Comparison of ENCODE assay signal across 9 mouse cellular contexts in genomic region chr9:66646226-66646625, GRCm38 (mm10). TPM values are rescaled to one million over a fixed set of nuclear protein-coding genes. Genes with fewer than 3 reads are reported as not detected.
DNase-seq lines count a peak whose midpoint lies in the region; ATAC-seq and TF ChIP-seq lines count a peak whose summit lies in the region.
"Had no signal": no experiment of that assay in that cellular context is flagged by ENCODE, and none has a peak within 500 bp of the region (broad histone marks: within the 10 kb centered on the region; RNA-seq: fewer than 3 reads in every experiment).

No protein-coding gene starts in this region.

- WGBS in forebrain, embryonic 12.5 days: 18% methylated on average over 7 of the region's 7 CpGs
- 7% methylated on average over 7 of the region's 7 CpGs for whole genome bisulfite sequencing in heart, postnatal 0 days
- WGBS in liver, embryonic 13.5 days (ENCODE audit: insufficient replicate concordance): 15% methylated on average over 7 of the region's 7 CpGs
- 18% methylated on average over 7 of the region's 7 CpGs for WGBS in neural tube, embryonic 15.5 days

- peaks cover 24% of the 10 kb centered on the region for H3K27me3 ChIP-seq in E14TG2a.4 (ENCODE audit: insufficient read depth, low read length)
- H3K27me3 ChIP-seq in forebrain, embryonic 12.5 days: no peaks in the 10 kb centered on the region
- no peaks in the 10 kb centered on the region for H3K27me3 ChIP-seq in heart, postnatal 0 days (ENCODE audit: control insufficient read depth, insufficient read depth, low read length)
- H3K27me3 ChIP-seq in liver, embryonic 13.5 days: no peaks in the 10 kb centered on the region
- H3K27me3 ChIP-seq in neural tube, embryonic 15.5 days (replicated peaks): 0 out of 2 replicates have a peak, but pooled peaks cover 3% of the 10 kb centered on the region
- H3K27me3 ChIP-seq in testis, adult 2 months (ENCODE audit: control insufficient read depth, insufficient read depth, low read length): no peaks in the 10 kb centered on the region
- H3K27me3 ChIP-seq: limb, embryonic 12.5 days had no signal

- peak; percentile 76; the same call in 1 of the 2 replicates for ATAC-seq in forebrain, embryonic 12.5 days (ENCODE audit: low FRiP score)
- ATAC-seq in heart, postnatal 0 days (ENCODE audit: insufficient read depth, low read depth): peak; percentile 95
- peak; percentile 69; the same call in 1 of the 2 replicates for ATAC-seq in liver, embryonic 13.5 days (ENCODE audit: low read depth)
- ATAC-seq in neural tube, embryonic 15.5 days (ENCODE audit: low FRiP score): peak; percentile 86; the same call in 1 of the 2 replicates

- H3K4me3 ChIP-seq in E14TG2a.4 (replicated peaks; ENCODE audit: low read length): no peak overlapping the region
- H3K4me3 ChIP-seq in forebrain, embryonic 12.5 days (replicated peaks): no peak overlapping the region
- H3K4me3 ChIP-seq in heart, postnatal 0 days (ENCODE audit: low read depth, low read length): no peak overlapping the region
- no peak overlapping the region for H3K4me3 ChIP-seq in liver, embryonic 13.5 days (replicated peaks)
- H3K4me3 ChIP-seq in neural tube, embryonic 15.5 days (replicated peaks): no peak overlapping the region
- H3K4me3 ChIP-seq in testis, adult 2 months (ENCODE audit: control insufficient read depth, low read depth, low read length): no peak overlapping the region
- H3K4me3 ChIP-seq: limb, embryonic 12.5 days had no signal

- TF ChIP-seq EP300 in heart, postnatal 0 days (IDR thresholded peaks at IDR 0.05; ENCODE audit: low read depth): no peak

- TF ChIP-seq CTCF in E14TG2a.4 (conservative IDR thresholded peaks at IDR 0.05; ENCODE audit: low read length): peak; percentile 76
- peak; percentile 95 for TF ChIP-seq CTCF in heart, postnatal 0 days (IDR thresholded peaks at IDR 0.05; ENCODE audit: low read depth)
- peak; percentile 79; the same call in 1 of the 2 replicates for TF ChIP-seq CTCF in testis, adult 2 months (IDR thresholded peaks at IDR 0.05; ENCODE audit: control insufficient read depth, insufficient read depth, insufficient replicate concordance, low read depth, low read length)

- no peak overlapping the region for H3K27ac ChIP-seq in forebrain, embryonic 12.5 days
- no peak overlapping the region for H3K27ac ChIP-seq in heart, postnatal 0 days (ENCODE audit: low read depth)
- H3K27ac ChIP-seq in liver, embryonic 13.5 days: no peak overlapping the region
- no peak overlapping the region for H3K27ac ChIP-seq in neural tube, embryonic 15.5 days (replicated peaks)
- no peak overlapping the region for H3K27ac ChIP-seq in testis, adult 2 months (ENCODE audit: control insufficient read depth, insufficient read depth, low read depth, low read length)
- H3K27ac ChIP-seq: limb, embryonic 12.5 days had no signal

- no peaks in the 10 kb centered on the region for H3K9me3 ChIP-seq in E14TG2a.4 (ENCODE audit: low read length)
- no peaks in the 10 kb centered on the region for H3K9me3 ChIP-seq in forebrain, embryonic 12.5 days
- no peaks in the 10 kb centered on the region for H3K9me3 ChIP-seq in heart, postnatal 0 days (replicated peaks; ENCODE audit: control insufficient read depth, low read length)
- H3K9me3 ChIP-seq in liver, embryonic 13.5 days (replicated peaks): no peaks in the 10 kb centered on the region
- no peaks in the 10 kb centered on the region for H3K9me3 ChIP-seq in neural tube, embryonic 15.5 days (replicated peaks)
- H3K9me3 ChIP-seq: limb, embryonic 12.5 days had no signal

- no peak for TF ChIP-seq POLR2A in testis, adult 2 months (IDR thresholded peaks at IDR 0.05; ENCODE audit: control insufficient read depth, low read depth, low read length)

- no peaks in the 10 kb centered on the region for H3K36me3 ChIP-seq in E14TG2a.4 (ENCODE audit: insufficient read depth, low read length)
- no peaks in the 10 kb centered on the region for H3K36me3 ChIP-seq in forebrain, embryonic 12.5 days (replicated peaks)
- no peaks in the 10 kb centered on the region for H3K36me3 ChIP-seq in heart, postnatal 0 days (replicated peaks; ENCODE audit: control insufficient read depth, insufficient read depth, low read length)
- H3K36me3 ChIP-seq in liver, embryonic 13.5 days: no peaks in the 10 kb centered on the region
- no peaks in the 10 kb centered on the region for H3K36me3 ChIP-seq in neural tube, embryonic 15.5 days
- H3K36me3 ChIP-seq in testis, adult 2 months (ENCODE audit: control insufficient read depth, insufficient read depth, low read length): no peaks in the 10 kb centered on the region
- H3K36me3 ChIP-seq: limb, embryonic 12.5 days had no signal

- no peak overlapping the region for H3K9ac ChIP-seq in forebrain, embryonic 12.5 days
- H3K9ac ChIP-seq in heart, postnatal 0 days (replicated peaks; ENCODE audit: low read depth, low read length): no peak overlapping the region
- H3K9ac ChIP-seq in liver, embryonic 13.5 days: no peak overlapping the region
- no peak overlapping the region for H3K9ac ChIP-seq in neural tube, embryonic 15.5 days (replicated peaks)
- H3K9ac ChIP-seq: limb, embryonic 12.5 days had no signal

- H3K4me1 ChIP-seq in E14TG2a.4 (replicated peaks; ENCODE audit: low read depth, low read length): no peaks in the 10 kb centered on the region
- H3K4me1 ChIP-seq in forebrain, embryonic 12.5 days: peaks cover 5% of the 10 kb centered on the region
- 0 out of 2 replicates have a peak, but pooled peaks cover 3% of the 10 kb centered on the region for H3K4me1 ChIP-seq in heart, postnatal 0 days (ENCODE audit: control insufficient read depth, insufficient read depth)
- no peaks in the 10 kb centered on the region for H3K4me1 ChIP-seq in liver, embryonic 13.5 days (replicated peaks)
- peaks cover 4% of the 10 kb centered on the region for H3K4me1 ChIP-seq in neural tube, embryonic 15.5 days
- no peaks in the 10 kb centered on the region for H3K4me1 ChIP-seq in testis, adult 2 months (ENCODE audit: control insufficient read depth, insufficient read depth, low read length)
- H3K4me1 ChIP-seq: limb, embryonic 12.5 days had no signal

- no peak overlapping the region for H3K4me2 ChIP-seq in forebrain, embryonic 12.5 days
- no peak overlapping the region for H3K4me2 ChIP-seq in heart, postnatal 0 days (ENCODE audit: low read depth, low read length)
- no peak overlapping the region for H3K4me2 ChIP-seq in liver, embryonic 13.5 days
- no peak overlapping the region for H3K4me2 ChIP-seq in neural tube, embryonic 15.5 days
- H3K4me2 ChIP-seq: limb, embryonic 12.5 days had no signal

- DNase-seq in c-Kit-positive CD71-positive TER-119-negative erythroid progenitor cells, embryonic 14.5 days (ENCODE audit: low read depth): peak; percentile 50
- peak; percentile 76 for DNase-seq in heart, postnatal 0 days (ENCODE audit: low spot score)
- peak; percentile 93 to 96 for DNase-seq in kidney, postnatal 25 days
- DNase-seq in liver, embryonic 13.5 days: peak; percentile 60

RNA-seq across cellular contexts. Expression of gene Usp3, which starts 53.3 kb away (rescaled TPM):
- 121 and 122 TPM in 2 replicates for polyA plus RNA-seq in forebrain, embryonic 12.5 days (2016; fragmentation: Nextera tagmentation; extraction: Ambion mirVana)
- total RNA-seq in heart, postnatal 0 days (2014; rRNA removed; ENCODE audit: low replicate concordance): 53.4 and 275 TPM in 2 replicates
- 31.8 and 39.4 TPM in 2 replicates for polyA plus RNA-seq in heart, postnatal 0 days (2015; fragmentation: Nextera tagmentation; extraction: Ambion mirVana)
- 15.4 and 18.8 TPM in 2 replicates for polyA plus RNA-seq in liver, embryonic 13.5 days (2015; fragmentation: Nextera tagmentation; extraction: Ambion mirVana)
- polyA plus RNA-seq in neural tube, embryonic 15.5 days (2015; fragmentation: Nextera tagmentation; extraction: Ambion mirVana): 51.2 and 57.0 TPM in 2 replicates
- polyA plus RNA-seq in testis, adult 2 months (2012; rRNA removed): 8.1 and 10.7 TPM in 2 replicates
